Mouse (Mus musculus): Measurements from ENCODE around the gene Stim2. TPM values are rescaled to one million over a fixed set of nuclear protein-coding genes. Genes with fewer than 3 reads are reported as not detected.

Stim2 gene
- total and polyA plus RNA-seq, 3 experiments: 11.7 to 18.6 TPM; not detected in 1

GRCm38 (mm10) chr5:54052205-54052604 lies 53.9 kb downstream of the Stim2 start:
- H3K79me2 ChIP-seq (ENCODE audit: control insufficient read depth, insufficient read depth, low read length, poor library complexity): peaks cover 4% of the 10 kb centered on the region; the same call in 1 of the 2 replicates
- TF ChIP-seq RCOR1 (IDR thresholded peaks at IDR 0.05; ENCODE audit: low read depth, low read length): peak; percentile 62
- no peak for TF ChIP-seq USF1 (IDR thresholded peaks at IDR 0.05; ENCODE audit: low read depth, low read length)
- H3K36me3 ChIP-seq (ENCODE audit: control insufficient read depth in 1 of 2, insufficient read depth in 2 of 2, low read length in 2 of 2): peaks cover 0 to 33% of the 10 kb centered on the region in 2 experiments; a peak in 3 of 4 replicates
- H3K27ac ChIP-seq (ENCODE audit: control insufficient read depth, low read depth, low read length): no peak overlapping the region
- H3K9ac ChIP-seq (ENCODE audit: control insufficient read depth, low read depth, low read length, poor library complexity, severe bottlenecking): no peak overlapping the region
- no peak for DNase-seq (ENCODE audit: low read depth, low spot score)
- peaks cover 15 to 28% of the 10 kb centered on the region in 2 experiments for H3K4me1 ChIP-seq (ENCODE audit: control insufficient read depth in 1 of 2, insufficient read depth in 2 of 2, low read length in 2 of 2)
- no peak overlapping the region for H3K4me3 ChIP-seq (ENCODE audit: control insufficient read depth in 1 of 2, insufficient read depth in 1 of 2, low read depth in 2 of 2, low read length in 2 of 2)
- H3K9me3 ChIP-seq (replicated peaks; ENCODE audit: insufficient read depth, low read length): no peaks in the 10 kb centered on the region
- H3K27me3 ChIP-seq (ENCODE audit: control insufficient read depth in 1 of 2, insufficient read depth in 2 of 2, low read length in 2 of 2): no peaks in the 10 kb centered on the region

DNA sequence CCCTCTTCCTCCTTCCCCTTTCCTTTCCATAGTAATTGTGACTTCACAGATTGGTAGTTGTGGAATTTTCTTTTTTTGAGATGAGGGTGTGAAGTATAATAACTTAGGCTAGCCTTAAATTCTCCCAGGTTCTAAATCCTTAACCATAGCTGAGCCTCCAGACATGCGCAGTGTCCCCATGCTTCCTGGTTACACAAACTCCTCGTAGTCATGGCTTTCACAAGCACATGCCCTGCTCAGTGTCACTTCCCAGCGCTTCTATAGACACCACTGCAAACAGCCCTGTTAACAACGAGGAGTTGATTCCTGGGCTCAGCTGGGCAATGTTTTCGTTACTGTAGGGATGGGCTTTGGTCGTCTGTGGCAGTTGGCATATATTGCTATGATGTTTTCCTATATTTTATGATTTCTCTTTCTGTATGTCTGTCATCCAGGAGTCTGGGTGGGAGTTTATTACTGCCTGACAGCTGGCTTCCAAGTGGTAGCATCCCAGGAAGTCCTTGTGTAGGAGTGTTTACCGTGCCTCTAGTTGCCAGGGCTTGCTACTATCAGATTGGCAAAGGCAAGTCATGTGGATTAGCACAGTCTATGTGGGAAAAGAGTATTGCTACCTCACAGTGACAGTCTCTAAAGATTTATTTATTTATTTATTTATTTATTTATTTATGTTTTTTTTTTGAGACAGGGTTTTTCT lies 55.5 kb downstream of the Stim2 start:
- peaks cover 2% of the 10 kb centered on the region; the same call in 1 of the 2 replicates for H3K79me2 ChIP-seq (ENCODE audit: control insufficient read depth, insufficient read depth, low read length, poor library complexity)
- no peaks in the 10 kb centered on the region for H3K27me3 ChIP-seq (ENCODE audit: control insufficient read depth in 1 of 2, insufficient read depth in 2 of 2, low read length in 2 of 2)
- TF ChIP-seq TAL1 (IDR thresholded peaks at IDR 0.05; ENCODE audit: low read length): no peak
- no peak for TF ChIP-seq KAT2A (conservative IDR thresholded peaks at IDR 0.05; ENCODE audit: low read depth, low read length)
- no peak for TF ChIP-seq RCOR1 (IDR thresholded peaks at IDR 0.05; ENCODE audit: low read depth, low read length)
- TF ChIP-seq MYC (IDR thresholded peaks at IDR 0.05; ENCODE audit: low read depth, low read length): no peak
- no peak for TF ChIP-seq MAZ (IDR thresholded peaks at IDR 0.05; ENCODE audit: low read depth, low read length)
- no peak for TF ChIP-seq UBTF (IDR thresholded peaks at IDR 0.05; ENCODE audit: borderline replicate concordance, insufficient read depth, low read depth, low read length)
- TF ChIP-seq USF1 (IDR thresholded peaks at IDR 0.05; ENCODE audit: low read depth, low read length): no peak
- no peak for TF ChIP-seq CTCF (IDR thresholded peaks at IDR 0.05 in 2 of 3, conservative IDR thresholded peaks at IDR 0.05 in 1 of 3; ENCODE audit: control insufficient read depth in 1 of 3, insufficient read depth in 1 of 3, low read depth in 2 of 3, low read length in 3 of 3, poor library complexity in 1 of 3, severe bottlenecking in 1 of 3)
- TF ChIP-seq MEF2A (IDR thresholded peaks at IDR 0.05; ENCODE audit: extremely low read depth, insufficient replicate concordance, low read depth, low read length, poor library complexity, severe bottlenecking): no peak
- peaks cover 9 to 16% of the 10 kb centered on the region in 2 experiments for H3K4me1 ChIP-seq (ENCODE audit: control insufficient read depth in 1 of 2, insufficient read depth in 2 of 2, low read length in 2 of 2)
- H3K9me3 ChIP-seq (replicated peaks; ENCODE audit: insufficient read depth, low read length): no peaks in the 10 kb centered on the region
- H3K27ac ChIP-seq (ENCODE audit: control insufficient read depth, low read depth, low read length): no peak overlapping the region
- no peak for DNase-seq (ENCODE audit: low read depth, low spot score)
- no peak overlapping the region for H3K4me3 ChIP-seq (ENCODE audit: control insufficient read depth in 1 of 2, insufficient read depth in 1 of 2, low read depth in 2 of 2, low read length in 2 of 2)
- H3K9ac ChIP-seq (ENCODE audit: control insufficient read depth, low read depth, low read length, poor library complexity, severe bottlenecking): no peak overlapping the region
- H3K36me3 ChIP-seq (ENCODE audit: control insufficient read depth in 1 of 2, insufficient read depth in 2 of 2, low read length in 2 of 2): peaks cover 0 to 22% of the 10 kb centered on the region in 2 experiments; a peak in 3 of 4 replicates

GRCm38 (mm10) chr5:54056266-54056665 lies 58.0 kb downstream of the Stim2 start:
- no peak for DNase-seq (ENCODE audit: low read depth, low spot score)
- Histone ChIP-seq H3K36me3 (ENCODE audit: control insufficient read depth in 1 of 2, insufficient read depth in 2 of 2, low read length in 2 of 2) (peaks cover 0 to 36% of the 10 kb centered on the region in 2 experiments; a peak in 3 of 4 replicates), H3K4me1 (ENCODE audit: control insufficient read depth in 1 of 2, insufficient read depth in 2 of 2, low read length in 2 of 2) (peaks cover 10 to 23% of the 10 kb centered on the region in 2 experiments), H3K27me3 (ENCODE audit: control insufficient read depth in 1 of 2, insufficient read depth in 2 of 2, low read length in 2 of 2) (no peaks in the 10 kb centered on the region), H3K9ac (ENCODE audit: control insufficient read depth, low read depth, low read length, poor library complexity, severe bottlenecking) (no peak overlapping the region), H3K4me3 (ENCODE audit: control insufficient read depth in 1 of 2, insufficient read depth in 1 of 2, low read depth in 2 of 2, low read length in 2 of 2) (no peak overlapping the region), H3K79me2 (ENCODE audit: control insufficient read depth, insufficient read depth, low read length, poor library complexity) (no peaks in the 10 kb centered on the region; the same call in 1 of the 2 replicates), H3K9me3 (replicated peaks; ENCODE audit: insufficient read depth, low read length) (no peaks in the 10 kb centered on the region), H3K27ac (ENCODE audit: control insufficient read depth, low read depth, low read length) (no peak overlapping the region)
- no peak for TF ChIP-seq CHD2 (IDR thresholded peaks at IDR 0.05; ENCODE audit: low read length)

All from MEL (cell line).